Mouse (Mus musculus): ENCODE results near the gene Trank1.

Trank1 gene

DNA sequence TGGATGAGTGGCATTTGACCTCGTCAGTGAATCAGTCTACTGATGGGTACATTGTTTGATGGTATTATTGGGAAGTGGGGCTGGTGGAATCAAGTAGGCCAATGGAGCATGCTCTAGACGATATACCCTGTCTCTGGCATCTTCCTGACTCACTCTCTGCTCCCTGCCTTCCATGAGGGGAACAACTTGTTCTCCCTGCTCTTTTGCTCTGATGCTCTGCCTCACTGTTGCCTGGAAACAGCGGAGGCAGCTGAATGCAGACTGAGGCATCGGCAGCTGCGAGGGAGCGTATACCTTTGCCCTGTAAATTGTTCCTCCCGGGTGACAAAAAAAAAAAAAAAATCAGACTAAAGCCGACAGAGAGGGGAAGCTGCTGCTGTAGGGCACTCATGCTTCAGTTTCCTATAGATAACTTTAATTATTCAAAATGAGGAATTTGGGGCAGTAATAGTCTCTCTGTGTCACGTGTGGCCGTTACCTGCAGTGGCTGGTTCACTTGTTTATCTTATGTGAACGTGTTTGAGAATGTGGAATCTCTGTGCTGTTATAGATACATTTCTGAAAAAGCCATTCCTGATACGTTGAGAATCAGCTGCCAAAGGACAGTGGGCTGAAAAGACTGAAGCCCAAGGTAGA is 9.2 kb upstream of the Trank1 start:
- DNase-seq (ENCODE audit: low read depth, low spot score) = no peak

DNA sequence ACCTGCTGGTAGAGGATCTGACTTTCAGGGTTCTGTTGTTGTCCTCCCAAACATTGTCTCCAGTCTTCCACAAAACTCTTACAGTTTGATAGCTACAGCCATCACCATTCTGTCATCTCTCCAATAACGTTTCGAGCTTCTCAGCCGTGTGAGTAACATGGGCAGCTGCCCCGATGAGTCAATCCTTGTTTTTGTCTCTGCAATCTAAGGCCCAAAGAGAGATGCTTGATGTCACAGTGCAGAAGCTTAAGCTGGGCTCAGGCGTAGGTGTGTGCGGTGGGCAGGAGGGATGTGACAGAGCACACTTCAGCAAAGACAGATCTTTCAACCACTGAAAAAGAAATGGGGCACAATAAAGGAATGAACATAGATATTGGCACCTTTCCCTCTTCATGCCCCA is 7.5 kb upstream of the Trank1 start:
- DNase-seq (ENCODE audit: low read depth, low spot score) = no peak

DNA sequence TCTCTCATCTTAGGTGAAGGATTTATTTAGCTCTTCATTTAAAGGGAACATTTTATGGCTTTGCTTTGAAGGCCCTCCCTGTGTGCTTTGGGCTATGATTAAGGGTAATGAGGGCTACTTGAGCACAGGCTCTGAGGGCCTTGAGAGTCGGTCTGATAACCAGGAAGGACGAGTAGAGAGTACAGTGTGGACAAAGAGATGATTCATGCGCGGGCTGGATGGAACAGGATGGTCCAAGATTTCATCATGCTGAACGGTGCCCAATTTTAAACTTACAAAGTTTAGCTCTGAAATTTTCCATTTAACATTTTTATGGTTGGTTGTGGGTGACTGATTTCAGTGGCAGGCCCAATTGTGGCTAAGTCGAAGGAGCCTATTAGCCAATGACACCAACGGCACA is 5.4 kb upstream of the Trank1 start:
- DNase-seq (ENCODE audit: low read depth, low spot score) = no peak

DNA sequence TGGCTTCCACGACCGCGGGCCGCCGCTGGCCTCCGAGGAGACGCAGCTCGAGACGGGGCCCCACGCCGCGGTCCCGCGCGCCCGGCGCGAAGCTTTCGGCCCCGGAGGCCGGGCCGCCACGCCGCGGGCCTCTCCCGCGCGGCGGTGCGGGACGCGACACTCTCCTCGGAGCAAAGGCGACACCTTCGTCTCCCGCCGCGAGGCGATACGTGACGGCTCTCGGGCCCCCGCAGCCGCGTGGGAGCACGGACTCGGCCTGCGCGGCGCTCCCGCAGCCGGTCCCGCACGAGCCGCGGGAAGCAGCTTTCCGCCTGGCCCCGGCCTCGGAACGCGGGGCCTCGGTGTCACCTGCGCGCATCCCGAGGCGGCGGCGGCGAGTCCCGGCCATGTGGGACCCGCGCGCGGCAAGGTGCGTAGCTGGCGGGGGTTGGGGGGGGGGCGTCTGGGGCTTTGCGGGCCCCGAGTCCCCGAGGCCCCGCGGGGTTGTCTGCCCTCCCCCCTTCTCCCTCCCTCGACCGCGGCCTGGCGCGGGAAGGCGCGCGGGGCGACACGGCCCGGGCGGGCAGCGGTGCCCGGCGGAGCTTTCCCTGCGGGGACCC is 403 bp downstream of the Trank1 start:
- DNase-seq (ENCODE audit: low read depth, low spot score) = no peak

DNA sequence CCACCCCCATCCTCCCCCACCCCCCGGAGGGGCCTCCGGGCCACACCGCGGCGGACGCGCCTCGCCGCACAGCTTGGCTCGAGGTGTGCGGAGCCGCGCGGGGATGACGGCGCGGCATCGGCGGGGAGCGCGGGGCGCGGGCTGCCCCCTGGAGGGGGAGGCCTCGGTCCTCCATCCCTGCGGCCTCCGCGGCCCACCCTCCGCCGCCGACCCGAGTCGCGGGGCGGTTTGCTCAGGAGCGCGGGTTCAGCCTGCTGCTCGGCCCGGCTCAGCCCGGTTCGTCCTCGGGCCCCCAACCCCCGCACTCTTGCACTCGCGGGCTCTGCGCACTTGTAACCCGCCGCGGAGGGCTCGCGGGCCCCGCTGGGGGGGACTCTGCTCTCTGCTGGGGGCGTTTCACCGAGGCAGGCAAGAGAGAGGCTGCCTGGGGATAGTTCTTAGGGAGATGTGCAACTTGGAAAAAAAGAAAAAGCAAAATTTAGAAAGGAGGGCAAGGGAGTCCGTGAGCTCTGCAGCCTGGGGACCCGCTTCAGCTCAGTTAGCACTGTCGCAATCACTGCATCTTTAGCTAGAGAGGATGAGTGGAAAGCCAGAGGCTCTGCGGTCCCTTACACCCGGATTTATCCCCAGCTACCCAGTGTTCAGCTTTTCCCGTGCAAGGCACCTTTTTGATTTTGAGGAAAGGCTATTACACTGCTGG is 1.1 kb downstream of the Trank1 start:
- no peak for DNase-seq (ENCODE audit: low read depth, low spot score)

DNA sequence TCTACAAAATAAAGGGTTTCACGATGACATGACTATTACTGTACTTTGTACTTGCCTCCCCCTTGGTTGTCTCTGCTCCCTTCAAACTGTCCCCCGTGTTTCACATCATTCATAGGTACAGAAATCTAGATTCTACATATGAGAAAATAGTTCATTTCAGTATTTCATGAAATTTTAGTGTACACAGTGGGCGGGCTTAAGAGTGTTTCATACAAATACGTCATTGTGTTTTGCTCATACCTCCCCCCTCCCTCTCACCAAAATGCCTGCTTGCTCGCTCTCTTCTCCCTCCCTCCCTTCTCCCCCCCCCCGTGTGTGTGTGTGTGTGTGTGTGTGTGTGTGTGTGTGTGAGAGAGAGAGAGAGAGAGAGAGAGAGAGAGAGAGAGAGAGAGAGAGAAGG is 1.8 kb downstream of the Trank1 start:
- no peak for DNase-seq (ENCODE audit: low read depth, low spot score)

DNA sequence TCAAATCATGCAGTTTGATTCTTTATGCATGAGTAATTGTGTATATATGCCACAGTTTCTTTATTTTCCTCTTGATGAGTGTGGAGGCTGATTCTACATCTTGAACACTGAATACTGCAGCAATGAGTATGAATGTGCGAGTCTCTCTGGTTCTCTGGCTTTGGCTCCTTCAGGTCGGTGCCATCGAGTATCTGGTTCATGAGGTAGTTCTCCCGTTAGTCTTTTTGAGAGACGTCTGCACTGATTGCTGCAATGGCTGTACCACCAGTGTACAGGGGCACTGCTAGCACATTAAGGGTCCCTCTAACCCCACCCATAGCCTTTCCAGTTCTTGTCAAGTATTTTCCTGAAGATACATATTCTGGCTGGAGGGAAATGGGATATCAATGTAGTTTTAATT is 2.3 kb downstream of the Trank1 start:
- DNase-seq (ENCODE audit: low read depth, low spot score) = no peak

DNA sequence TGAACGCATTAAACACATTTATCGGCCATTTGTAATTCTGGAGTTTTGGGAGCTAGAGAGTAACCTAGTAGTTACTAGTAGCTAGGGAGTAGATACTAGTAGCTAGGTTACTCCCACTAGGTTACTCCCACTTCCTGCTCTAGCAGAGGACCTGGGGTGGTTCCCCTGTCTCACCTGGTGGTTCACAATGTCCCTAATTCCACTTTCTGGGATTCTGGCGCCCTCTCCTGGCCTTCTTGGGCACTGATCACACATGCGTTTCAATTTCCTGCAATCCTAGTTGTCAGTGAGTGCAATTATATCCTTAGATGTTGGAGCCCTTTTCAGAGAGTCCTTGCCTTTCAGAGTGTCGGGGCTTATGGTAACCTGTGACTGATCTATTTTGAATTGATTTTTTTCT is 2.7 kb downstream of the Trank1 start:
- no peak for DNase-seq (ENCODE audit: low read depth, low spot score)

DNA sequence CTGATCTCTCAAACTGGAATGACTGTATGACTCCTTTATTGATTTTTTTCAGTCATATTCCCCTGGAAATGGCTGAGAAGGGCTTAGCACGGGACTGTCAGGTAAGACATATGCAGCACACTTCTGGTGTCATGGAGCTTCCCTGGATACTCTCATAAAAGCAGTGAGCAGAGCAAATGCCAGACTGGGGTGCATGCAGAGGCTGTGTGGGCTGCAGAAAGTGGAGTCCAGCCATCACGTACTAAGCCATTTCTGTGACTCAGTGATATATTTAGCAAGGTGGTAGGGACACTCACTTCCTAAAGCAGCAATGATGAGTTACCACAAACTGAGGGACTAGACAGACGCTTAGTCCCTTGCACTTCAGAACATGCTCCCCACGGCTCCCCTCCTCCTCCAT is 9.4 kb downstream of the Trank1 start:
- DNase-seq (ENCODE audit: low read depth, low spot score) = no peak

DNA sequence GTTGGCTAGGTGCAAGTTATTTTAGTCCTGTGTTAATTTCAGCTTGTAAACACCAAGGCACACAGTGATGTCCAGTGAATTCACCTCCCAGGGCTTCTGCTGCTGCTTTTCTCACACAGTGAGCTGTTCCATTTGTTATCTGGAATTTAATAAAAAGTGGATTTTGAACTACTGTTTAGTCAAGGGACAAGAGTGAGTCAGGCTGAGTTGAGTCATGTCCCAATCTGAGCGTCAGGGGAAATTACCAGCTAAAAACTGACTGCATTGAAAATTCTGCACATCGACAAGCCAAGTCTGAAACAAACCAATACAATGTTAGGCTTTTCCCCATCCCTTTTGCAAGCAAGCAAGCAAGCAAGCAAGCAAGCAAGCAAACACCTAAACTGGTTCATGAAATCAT is 13.3 kb downstream of the Trank1 start:
- DNase-seq (ENCODE audit: low read depth, low spot score) = no peak

DNA sequence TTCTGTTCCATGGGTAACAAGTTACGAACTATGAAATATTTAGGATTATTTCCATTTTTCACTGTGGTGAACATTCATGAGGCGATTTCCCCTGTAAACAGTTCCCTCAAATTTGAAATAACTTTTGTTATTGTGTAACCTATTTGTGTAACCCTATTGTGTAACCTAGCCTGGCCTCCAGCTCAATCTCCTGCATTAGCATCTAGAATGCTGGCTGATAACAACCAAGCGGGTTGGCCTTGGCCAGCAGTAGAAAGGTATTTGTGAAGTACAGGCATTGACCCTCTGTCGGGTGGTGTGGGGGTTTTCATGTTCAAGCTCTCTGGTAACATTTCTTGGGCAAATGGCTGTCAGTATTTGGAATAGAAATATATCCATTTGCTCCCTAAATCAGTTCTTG is 18.3 kb downstream of the Trank1 start:
- DNase-seq (ENCODE audit: low read depth, low spot score) = no peak

DNA sequence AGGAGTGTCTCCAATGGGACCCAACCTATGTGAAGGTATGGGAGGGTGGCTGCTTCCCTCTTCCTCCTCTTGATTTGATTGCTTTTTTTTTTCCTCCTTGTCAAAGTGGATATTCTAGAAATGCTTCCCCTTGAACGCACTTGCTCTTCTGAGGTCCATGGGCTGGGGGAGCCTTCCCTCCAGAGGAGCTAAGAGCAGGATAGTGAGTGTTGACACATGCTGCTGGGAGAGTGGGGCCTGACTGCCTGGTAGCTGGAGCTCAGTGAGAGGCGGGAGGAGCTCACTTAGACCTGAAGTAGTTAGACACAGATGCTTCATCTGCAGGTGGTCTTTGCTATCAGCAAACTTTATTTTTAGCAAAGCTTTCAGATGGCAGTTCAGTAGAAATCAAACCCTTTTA is 22.3 kb downstream of the Trank1 start:
- no peak for DNase-seq (ENCODE audit: low read depth, low spot score)

DNA sequence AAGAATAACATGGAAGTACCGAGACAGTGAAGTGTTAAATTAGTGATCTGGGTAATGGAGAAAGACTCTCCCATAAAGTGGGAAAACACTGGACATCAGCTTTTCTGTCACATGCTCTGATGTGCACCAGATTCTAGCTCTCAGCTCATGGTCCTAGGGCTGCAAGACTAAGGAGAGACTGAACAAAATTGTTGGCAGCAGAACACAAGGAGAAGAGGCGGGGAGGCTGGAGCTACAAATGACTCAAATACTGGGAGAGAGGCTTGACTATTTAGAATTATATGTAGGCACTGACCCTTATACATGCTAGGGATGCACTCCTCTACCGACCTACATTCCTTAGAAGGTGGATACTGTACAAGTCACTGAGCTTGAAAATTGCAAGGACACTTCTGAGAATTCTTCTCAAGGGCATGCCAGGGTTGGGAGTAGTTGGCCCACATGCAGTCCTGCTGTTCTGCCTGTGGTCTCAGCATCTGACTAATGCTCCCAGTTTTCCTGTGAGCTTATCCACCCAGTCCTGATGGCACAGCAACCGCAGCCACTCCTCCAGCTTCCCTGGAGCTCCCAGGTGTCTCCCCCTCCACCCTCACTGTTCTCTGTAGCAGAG is 23.1 kb downstream of the Trank1 start:
- no peak for DNase-seq (ENCODE audit: low read depth, low spot score)

DNA sequence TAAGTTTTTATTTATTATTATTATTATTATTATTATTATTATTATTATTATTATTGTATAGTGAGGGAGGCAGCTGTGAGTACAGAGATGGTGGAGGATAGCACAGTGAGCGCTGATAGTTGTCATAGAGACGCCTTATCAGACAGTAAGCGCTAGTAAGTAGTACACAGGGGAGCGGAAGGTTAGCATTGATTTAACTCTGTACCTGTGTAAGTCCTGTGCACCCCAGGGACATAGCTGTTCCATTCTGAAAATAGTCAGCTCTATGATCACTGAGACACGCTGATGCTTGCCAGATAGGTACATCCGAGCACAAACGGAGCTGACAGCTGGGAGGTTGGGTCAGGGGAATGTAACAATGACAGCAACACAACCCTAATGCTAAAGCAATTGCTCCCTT is 39.7 kb downstream of the Trank1 start:
- no peak for DNase-seq (ENCODE audit: low read depth, low spot score)

DNA sequence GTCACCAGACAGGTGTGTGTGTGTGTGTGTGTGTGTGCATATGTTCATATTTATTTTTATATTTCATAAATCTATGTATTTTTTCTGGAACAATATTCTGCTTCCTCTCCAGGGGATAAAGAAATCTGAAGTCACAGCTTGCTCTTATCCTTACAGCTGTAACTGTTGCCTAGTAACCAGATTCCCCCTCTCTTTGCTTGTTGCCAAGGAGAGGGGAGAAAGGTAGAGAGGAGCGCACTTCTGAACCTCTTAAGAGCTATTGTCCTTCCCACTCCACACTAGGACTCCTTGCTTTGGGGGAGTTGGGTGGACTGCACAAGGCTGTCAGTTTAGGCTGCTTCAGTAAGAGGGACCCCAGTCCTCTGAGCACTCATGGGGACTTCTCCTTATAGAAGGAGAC is 40.1 kb downstream of the Trank1 start:
- DNase-seq (ENCODE audit: low read depth, low spot score) = no peak

DNA sequence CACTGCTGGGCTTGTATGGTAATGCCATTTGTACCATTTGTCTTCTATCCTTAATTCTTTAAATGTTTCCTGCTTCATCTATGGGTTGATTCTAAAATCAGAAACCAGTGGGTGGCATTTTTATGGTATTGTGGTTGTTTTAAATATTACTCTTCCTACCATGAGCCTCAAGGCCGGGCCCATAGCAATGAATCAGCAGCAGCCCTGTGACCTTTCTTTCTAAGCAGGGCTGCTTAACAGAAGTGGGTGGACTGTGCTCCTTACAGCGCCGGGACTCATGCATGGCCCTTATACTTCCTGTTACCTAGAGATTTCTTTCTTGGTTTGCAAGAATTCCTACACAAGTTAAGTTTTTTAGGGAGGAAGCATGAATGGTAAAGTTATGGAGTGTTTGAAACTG is 41.1 kb downstream of the Trank1 start:
- DNase-seq (ENCODE audit: low read depth, low spot score) = no peak

DNA sequence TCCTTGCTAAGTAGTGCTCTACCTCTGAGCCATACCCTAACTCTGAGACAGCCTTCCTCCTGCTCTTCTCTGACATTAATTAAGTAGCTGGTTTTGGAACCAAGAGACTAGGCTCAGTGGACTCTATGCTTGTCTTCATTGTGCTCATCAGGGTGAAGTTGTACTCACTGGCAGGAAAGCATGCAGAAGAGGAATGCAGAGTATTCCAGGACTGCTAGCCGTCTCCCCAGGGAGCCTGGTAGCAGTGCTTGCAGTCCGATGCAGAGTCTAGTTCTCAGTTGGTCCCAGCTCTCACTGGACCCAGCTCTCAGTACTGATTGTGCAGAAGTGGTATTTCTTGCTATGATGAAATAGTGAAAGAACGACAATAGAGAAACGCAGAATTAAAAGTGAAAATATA is 43.5 kb downstream of the Trank1 start:
- no peak for DNase-seq (ENCODE audit: low read depth, low spot score)

DNA sequence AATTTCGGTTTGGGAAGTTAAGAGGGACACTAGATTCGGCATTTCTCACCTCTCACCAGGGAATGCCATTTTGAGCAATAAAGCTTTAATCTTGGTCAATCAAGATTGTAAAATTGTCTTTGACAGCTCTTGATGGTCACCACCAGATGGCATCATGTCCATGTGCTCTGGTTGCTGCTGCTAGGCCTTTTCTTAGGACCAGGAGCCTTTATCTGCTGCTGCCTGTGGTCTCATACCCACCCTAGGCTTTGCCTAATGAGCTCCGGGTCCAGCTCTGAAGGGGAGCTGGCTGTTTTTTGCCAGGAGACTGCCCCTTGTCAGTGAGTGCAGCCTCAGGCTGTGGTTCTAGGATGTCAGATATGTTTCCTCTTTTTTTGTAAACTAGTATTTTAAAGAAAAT is 44.8 kb downstream of the Trank1 start:
- peak; percentile 3 for DNase-seq (ENCODE audit: low read depth, low spot score)

DNA sequence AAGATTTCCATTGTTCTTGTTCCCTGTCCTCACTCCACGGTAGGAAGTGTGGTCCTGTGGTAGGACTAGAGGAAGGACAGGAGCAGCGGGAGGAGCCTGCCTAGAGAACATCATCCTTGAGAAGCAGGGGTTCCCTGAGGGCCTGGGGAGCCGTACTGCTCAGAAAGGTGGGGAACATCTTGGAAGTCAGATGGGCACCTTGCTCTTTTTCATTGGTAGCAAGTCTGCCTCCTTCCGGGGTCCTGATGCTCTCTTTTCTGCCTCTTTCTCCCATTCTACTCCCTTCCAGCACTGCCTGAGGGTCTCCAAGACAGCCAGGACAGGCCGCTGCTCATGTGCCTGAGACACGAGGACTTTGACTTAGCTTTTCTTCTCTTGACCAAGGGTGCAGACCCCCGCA is 52.1 kb downstream of the Trank1 start:
- no peak for DNase-seq (ENCODE audit: low read depth, low spot score)

DNA sequence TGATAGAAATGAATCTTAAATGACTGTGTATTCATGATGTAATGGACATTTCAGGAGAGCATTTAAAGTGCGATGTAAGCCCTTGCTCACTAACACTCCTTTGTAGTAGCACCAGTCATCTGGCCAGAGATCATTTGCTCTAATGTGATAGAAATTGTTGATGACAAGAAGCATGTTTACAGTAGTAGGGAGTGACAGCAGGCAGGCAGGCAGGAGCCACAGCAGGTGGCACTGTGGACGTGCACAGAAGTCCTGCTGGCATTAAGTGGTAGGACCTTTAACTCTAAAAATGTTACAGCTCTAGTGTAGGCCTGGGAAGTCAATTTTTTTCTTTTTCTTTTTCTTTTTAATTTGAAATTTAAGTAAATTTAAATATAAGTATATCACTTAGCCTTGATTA is 56.2 kb downstream of the Trank1 start:
- no peak for DNase-seq (ENCODE audit: low read depth, low spot score)

DNA sequence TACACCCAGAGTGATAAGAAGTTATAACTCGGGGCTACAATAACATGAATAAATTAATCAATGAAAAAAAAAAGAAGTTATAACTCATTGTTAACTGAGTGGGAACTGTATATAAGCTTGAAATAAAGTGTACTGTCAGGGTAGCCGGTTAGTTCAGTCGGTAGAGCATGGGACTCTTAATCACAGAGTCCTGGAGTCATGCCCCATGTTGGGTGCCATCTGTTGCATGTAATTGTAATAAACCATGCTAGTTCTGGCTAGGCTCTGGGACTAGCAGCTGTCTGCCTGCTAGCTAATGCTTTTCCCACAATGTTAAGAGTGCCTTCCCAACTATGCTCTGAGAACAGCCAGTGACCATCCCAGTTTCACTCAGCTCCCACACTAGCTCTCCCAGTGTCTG is 60.5 kb downstream of the Trank1 start:
- DNase-seq (ENCODE audit: low read depth, low spot score) = no peak

DNA sequence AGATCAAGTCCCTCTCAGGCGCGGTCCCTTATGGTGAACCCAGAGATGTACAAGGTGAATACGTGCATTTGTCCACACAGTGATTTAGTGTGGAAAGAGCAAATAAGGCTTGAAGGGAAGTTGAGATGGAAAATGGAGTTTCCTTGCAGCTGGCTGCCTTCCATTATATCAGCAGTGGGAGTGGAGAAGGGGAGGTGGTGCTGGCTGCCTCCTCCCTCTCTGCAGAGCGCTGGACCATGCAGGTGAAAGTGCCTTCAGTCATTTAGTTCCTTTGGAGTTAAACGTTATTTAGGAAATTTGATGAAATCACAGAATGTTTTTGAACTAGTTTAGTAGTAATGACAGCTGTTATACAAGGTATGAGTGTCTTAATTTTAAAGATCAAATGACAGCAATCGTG is 66.3 kb downstream of the Trank1 start:
- DNase-seq (ENCODE audit: low read depth, low spot score) = no peak

Data from retina, adult 2 months (tissue).